Mouse (Mus musculus): Measurements from ENCODE around the gene Traf6.

DNA sequence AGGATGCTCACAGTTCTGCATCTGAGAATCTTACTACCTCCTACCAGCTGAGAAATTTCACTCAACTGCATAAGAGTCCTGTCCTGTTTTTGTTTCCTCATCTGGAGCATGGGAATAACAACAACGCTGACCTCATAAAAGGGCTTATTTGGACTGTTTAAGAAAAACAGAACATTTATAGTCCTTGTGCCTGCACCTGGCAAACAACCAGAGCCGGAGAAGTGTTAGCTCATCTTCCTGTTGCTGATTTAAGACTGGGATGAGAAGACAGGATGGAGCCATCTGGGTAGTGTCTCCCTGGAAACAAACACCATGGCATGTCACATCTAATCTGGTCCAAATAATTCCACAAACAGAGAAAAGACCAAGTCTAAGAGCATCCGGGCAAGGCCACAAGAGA lies 55.3 kb downstream of the Traf6 start:
- TF ChIP-seq TBP (conservative IDR thresholded peaks at IDR 0.05; ENCODE audit: low read depth, low read length) (no peak), MAX (IDR thresholded peaks at IDR 0.05; ENCODE audit: low read length) (no peak), ZKSCAN1 (IDR thresholded peaks at IDR 0.05; ENCODE audit: borderline replicate concordance, low read depth, low read length) (no peak), NELFE (IDR thresholded peaks at IDR 0.05; ENCODE audit: low read depth, low read length) (no peak), CTCF (conservative IDR thresholded peaks at IDR 0.05 in 1 of 2, IDR thresholded peaks at IDR 0.05 in 1 of 2; ENCODE audit: low read depth in 2 of 2, low read length in 2 of 2) (no peak), POLR2A (IDR thresholded peaks at IDR 0.05; ENCODE audit: low read depth, low read length) (no peak), USF1 (IDR thresholded peaks at IDR 0.05; ENCODE audit: low read depth, low read length) (no peak), POLR2AphosphoS2 (IDR thresholded peaks at IDR 0.05; ENCODE audit: low read depth, low read length) (no peak), E2F4 (IDR thresholded peaks at IDR 0.05; ENCODE audit: insufficient replicate concordance, low read depth, low read length) (no peak), PAX5 (IDR thresholded peaks at IDR 0.05; ENCODE audit: low read length) (no peak), MXI1 (IDR thresholded peaks at IDR 0.05; ENCODE audit: low read depth, low read length) (no peak), NRF1 (IDR thresholded peaks at IDR 0.05; ENCODE audit: low read depth, low read length) (no peak), ZMIZ1 (IDR thresholded peaks at IDR 0.05; ENCODE audit: low read depth, low read length) (no peak)
